Mouse (Mus musculus) v-Abl transformed pro-B cells (cell line): ENCODE data around the gene Oprm1.

Source experiments
- in situ Hi-C, 2 experiments: fragments of 400-800 bp; cut with MboI; formaldehyde crosslinking; loops; one replicate each; pipeline ENCODE4 v1.15.1; 2025; ENCODE audit not compliant: unreplicated experiment in 2 of 2

Oprm1 gene

GRCm38 (mm10) chr10:6758206-6758605, at the start of gene Oprm1:
Gene Oprm1, plus strand, starts transcription at chr10:6758506.
- in situ Hi-C loops = no loop called here

DNA sequence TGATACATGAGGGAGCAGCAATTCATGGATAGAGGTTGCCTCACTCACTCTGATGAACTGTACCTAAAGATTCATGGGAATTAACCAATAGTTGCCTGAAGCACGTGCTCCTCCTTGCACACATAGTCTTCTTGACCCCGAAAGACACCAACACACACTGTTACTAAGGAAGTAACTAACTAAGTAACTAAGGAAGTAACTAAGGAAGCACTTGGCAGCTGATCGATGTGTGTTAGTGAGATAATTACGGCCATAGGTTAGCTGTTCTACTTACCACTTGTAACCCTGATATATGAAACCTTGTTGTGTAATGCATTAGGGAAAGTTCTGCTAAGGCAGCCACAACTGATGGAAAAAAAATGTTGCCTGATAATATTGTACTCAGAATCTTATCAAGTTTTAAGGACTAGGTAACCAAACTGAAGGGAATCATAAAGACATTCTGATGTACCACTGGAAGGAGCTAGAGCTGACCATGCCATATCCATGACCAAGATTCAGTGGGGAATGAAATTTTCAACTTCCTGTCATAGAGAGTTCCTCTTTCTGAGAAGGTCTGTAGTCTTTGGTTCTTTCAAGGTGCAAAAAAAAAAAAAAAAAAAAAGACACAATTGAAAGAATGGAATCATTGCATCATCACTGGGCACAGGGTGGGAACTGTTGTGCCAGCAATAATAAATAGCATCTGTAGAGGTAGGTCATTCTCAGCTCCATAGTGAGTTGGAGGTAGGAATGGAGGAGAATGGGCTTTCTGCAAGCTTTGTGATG, 40.9 kb upstream of the Oprm1 start:
- in situ Hi-C loops = no loop called here

DNA sequence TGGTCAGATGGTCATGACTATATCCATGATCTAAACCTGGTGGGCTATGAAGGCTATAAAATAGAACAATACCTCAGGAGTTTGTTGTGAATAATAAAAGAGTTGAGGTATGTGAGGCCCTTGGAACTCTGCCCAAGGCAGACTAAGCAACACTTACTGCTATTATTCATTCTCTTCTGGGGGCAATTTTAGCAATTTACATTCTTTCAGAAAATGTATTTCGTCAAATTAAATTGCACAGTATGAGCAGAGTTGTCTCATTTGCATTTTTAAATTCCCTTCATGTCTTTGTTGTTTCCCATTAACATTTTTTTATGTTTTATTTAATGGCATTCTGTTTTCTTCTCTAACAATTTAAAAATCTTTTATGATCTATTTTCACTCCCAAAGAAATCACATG, 34.5 kb upstream of the Oprm1 start:
- in situ Hi-C loops = no loop called here

DNA sequence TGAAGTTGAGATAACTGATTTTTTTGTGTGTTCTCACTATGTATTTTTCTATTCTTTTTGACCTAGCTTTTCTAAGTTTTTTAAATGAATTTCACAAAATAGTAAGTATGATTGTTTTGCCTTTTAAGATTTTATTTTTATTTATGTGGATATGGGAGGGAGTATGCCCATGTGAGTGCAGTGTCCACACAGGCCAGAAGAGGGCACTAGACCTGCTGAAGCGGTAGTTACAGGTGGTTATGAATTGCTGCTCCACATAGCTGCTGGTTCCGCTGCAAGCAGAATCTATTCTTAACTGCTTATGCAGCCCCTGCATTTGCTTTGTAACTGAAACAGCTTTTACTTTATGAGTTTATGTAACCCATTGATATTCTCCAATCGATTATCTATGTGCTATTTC, 29.8 kb upstream of the Oprm1 start:
- in situ Hi-C loops = no loop called here

GRCm38 (mm10) chr10:6753375-6753774, 4.9 kb upstream of the Oprm1 start:
- in situ Hi-C loops = no loop called here

DNA sequence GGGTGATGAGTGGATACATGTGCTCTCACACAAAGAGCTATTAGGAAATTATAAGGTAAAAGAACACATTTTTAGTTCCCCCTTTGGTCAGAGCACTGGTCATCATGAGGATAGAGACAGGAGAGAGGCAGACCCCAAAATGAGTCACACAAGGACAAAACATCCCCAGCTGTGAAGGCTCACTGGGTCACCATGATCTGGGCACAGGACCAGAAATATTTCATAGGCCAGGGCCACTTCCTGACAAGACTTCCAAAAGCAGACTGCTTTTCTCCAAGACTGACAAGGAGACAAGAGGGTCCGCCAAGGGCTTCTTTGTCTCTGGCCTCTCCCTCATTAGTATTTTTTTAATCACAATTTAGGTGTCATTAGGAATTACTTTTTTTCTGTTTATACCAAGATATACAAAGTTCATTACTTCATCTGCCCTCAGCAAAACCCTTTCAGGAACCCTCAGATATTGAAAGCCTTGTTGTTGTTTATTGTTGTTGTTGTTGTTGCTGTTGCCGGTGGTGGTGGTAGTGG, 3.0 kb downstream of the Oprm1 start, which contains the start of gene Gm10945:
Gene Gm10945 (minus strand): TSS at position 475 of the 525 bp plus-strand sequence.
- in situ Hi-C loops = no loop called here

GRCm38 (mm10) chr10:6788517-6789237, 30.4 kb downstream of the Oprm1 start:
- in situ Hi-C loops = no loop called here

DNA sequence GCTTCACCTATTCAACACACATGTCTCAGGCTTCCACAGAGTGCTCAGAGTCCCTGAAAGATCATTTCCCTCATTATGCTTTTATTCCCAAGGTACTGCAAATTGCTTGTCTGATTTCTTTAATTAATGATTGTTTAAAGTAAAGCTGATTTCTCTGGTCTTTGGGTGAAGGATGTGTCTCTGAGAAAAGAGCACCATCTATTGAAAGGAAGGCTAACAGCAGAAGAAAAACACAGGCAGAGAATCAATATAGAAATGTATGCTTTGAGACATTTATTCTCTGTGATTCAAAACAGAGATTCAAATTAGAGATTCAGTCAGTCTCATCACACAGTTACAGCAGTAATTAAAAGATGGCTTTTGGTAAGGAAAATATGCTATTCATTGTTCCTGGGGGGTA, 31.9 kb downstream of the Oprm1 start:
- in situ Hi-C loops = no loop called here

DNA sequence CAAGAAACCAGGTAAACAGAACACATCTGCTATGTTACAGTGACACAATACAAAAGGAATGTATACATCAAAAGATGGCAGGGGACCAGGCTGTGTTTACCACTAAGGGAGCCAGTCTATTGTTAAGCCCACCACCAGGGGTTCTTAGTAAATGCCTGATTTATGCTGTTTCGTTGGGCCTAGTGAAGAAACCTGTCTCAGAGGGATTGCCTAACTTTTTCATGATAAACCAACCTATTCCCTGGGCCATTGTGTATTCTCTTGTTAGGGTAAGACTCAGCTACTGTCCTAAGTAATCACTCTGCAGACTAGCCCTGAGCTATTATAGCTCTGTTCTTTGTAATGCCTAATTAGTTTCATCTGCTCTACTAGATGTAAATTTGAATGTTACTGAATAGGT, 62.3 kb downstream of the Oprm1 start:
- in situ Hi-C loops = no loop called here

- in situ Hi-C loops = no loop called here
These were observed 83.9 kb downstream of the Oprm1 start for GRCm38 (mm10) chr10:6842225-6842624.

DNA sequence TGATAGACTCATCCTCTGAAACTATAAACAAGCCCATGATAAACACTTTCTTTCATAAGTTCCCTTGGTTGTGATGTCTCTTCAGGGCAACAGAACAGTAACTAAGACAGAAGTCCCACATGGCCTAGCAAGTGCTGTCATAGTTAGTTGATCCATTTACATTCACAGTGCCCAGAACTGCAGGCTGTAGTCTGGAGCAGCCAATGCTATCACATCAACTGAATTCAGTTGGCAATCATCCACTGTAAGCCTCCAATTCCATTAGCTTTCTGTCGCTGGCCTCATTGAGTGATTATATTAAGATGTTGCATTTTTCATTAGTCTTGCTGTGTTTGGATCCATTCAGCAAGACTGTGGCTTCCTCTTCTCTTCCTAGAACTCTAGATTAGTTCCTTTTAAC, 88.0 kb downstream of the Oprm1 start:
- in situ Hi-C loops = no loop called here

GRCm38 (mm10) chr10:6848162-6848754, 90.0 kb downstream of the Oprm1 start:
- in situ Hi-C loops = no loop called here

DNA sequence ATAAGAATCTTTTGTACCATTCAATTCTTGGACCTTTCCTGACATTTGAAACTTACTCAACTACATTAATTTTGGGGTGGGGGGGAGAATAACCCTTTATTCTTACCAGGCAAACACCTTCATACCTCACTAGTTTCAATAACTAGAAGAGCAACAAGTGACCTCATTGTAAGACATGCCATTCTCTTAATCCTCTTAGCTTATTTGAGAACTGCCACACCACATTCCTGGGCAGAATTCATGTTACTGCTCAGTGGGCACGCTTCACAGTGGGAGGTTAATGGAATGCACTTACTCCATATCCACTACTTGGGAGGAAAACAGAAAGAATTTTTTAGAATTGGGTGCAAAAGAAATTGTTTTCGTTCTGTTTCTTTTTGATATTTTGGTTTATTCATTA, 90.5 kb downstream of the Oprm1 start:
- in situ Hi-C loops = no loop called here

GRCm38 (mm10) chr10:6855812-6856211, 97.5 kb downstream of the Oprm1 start:
- in situ Hi-C loops = no loop called here

- in situ Hi-C loops = no loop called here
These were observed 113.2 kb downstream of the Oprm1 start for GRCm38 (mm10) chr10:6871418-6872072.

GRCm38 (mm10) chr10:6873917-6874316, 115.6 kb downstream of the Oprm1 start:
- in situ Hi-C loops = no loop called here

GRCm38 (mm10) chr10:6878276-6878881, 120.1 kb downstream of the Oprm1 start:
- in situ Hi-C loops = loop anchor here in 1 of 2 experiments (25.0 kb wide), 1 partner anchor 459 kb away; no protein-coding TSS in a partner anchor

DNA sequence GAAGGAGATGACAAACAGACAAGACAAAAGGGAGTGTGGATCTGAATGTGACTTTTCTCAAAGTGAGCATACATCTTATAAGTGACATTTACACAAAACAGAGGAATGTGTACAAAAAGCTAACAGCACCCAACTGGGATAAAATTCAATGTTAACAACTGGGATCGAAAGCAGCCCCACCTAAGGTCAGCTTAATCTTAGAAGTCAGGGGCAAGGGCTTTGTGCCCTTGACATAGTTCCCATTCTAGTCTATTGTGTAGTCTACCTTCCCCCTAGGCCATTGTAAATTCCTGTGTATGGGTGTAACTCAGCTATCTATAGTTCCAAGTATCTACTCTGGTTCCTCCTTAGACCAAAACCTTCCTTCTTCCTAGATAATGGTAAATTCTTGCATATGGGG, 123.7 kb downstream of the Oprm1 start:
- in situ Hi-C loops = loop anchor here (5.0 to 25.0 kb wide), 2 partner anchors 195 to 455 kb away; no protein-coding TSS in a partner anchor

- in situ Hi-C loops = loop anchor here (5.0 to 25.0 kb wide), 3 partner anchors 122 to 452 kb away; no protein-coding TSS in a partner anchor
These were observed 127.2 kb downstream of the Oprm1 start for GRCm38 (mm10) chr10:6885460-6885859.

DNA sequence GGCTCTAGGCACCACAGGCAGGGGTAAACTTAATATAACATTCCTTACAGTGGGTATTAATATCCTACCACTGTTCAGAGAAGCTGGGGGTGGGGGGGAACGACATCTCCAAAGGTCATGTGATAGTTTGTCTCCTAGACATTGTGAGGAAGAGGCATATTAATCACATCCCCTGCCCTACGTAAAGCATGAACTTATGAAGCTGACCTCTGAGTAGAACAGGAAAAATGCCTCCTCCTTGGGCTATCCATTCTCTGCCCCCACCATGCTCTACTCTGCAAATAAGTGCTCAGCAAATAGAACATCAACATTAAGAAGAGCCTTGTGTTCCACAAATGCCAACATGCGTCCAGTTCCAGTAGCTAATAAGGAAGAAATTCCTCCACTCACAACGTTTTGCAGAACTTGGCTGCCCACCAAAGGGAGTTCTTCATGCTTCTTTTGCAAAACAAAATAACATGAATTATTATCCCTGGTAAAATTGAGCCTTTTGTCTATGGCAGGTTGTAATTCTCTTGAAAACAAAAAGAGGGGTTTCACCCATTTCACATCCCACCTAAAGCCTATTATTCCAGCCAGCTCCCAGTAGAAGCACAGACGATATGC, 131.4 kb downstream of the Oprm1 start:
- in situ Hi-C loops = loop anchor here (5.0 to 25.0 kb wide), 3 partner anchors 118 to 448 kb away; no protein-coding TSS in a partner anchor
